Mouse (Mus musculus) liver, embryonic 14.5 days (tissue): ENCODE data around the gene Spesp1.

Experiments used
- CTCF ChIP-seq: IDR thresholded peaks from 2 replicates; pipeline ENCODE4 v1.5.1; 2016; ENCODE audit warnings: antibody characterized with exemption, low read depth, control low read depth
- EP300 ChIP-seq: IDR thresholded peaks from 2 replicates; pipeline ENCODE4 v1.6.1; 2016; ENCODE audit warnings: antibody characterized with exemption, low read depth

GRCm38 (mm10) chr9:62258005-62258404, 24.0 kb downstream of the Spesp1 start:
- TF ChIP-seq EP300 (no peak), CTCF (no peak)
